Mouse (Mus musculus) CH12.LX (cell line): ENCODE data around the gene Ibsp. TPM values are rescaled to one million over a fixed set of nuclear protein-coding genes. Genes with fewer than 3 reads are reported as not detected.
A peak's percentile ranks its signal among the peaks of the same experiment; 100 is the strongest.

Source experiments
- DNase-seq: peaks from one replicate; pipeline ENCODE4 v3.0.0-alpha.2; 2013; ENCODE audit errors: extremely low read depth
- H3K27ac ChIP-seq: 2 replicates; pipeline ENCODE4 v1.5.1; 2012; ENCODE audit warnings: low read depth, mild to moderate bottlenecking, control low read depth, moderate library complexity; ENCODE audit not compliant: insufficient read depth
- H3K27me3 ChIP-seq: replicated peaks from 2 replicates; pipeline ENCODE3; 2012; ENCODE audit warnings: inconsistent platforms
- H3K36me3 ChIP-seq, 2 experiments: replicated peaks in 1 of 2; 2 replicates each; pipeline versions ENCODE3 to v1.6.1; 2012; ENCODE audit warnings: inconsistent platforms in 1 of 2, low read length in 1 of 2, mild to moderate bottlenecking in 1 of 2, mixed read lengths in 1 of 2, moderate library complexity in 1 of 2; ENCODE audit not compliant: control insufficient read depth in 1 of 2, insufficient read depth in 1 of 2
- H3K4me1 ChIP-seq, 2 experiments: 2 replicates each; pipeline ENCODE4 v1.6.1; 2012; ENCODE audit warnings: inconsistent platforms in 1 of 2, moderate library complexity in 1 of 2; ENCODE audit not compliant: insufficient read depth in 2 of 2, control insufficient read depth in 1 of 2
- H3K4me2 ChIP-seq: 2 replicates; pipeline ENCODE4 v1.6.1; 2012; ENCODE audit warnings: low read depth, mild to moderate bottlenecking, control low read depth; ENCODE audit not compliant: poor library complexity, insufficient read depth, severe bottlenecking
- H3K4me3 ChIP-seq, 3 experiments: fragments of 150-350 bp in 1 of 3; sonication (generic) in 1 of 3; replicated peaks in 1 of 3; 2 replicates each; pipeline versions ENCODE3 to v1.5.1; 2011 to 2012; ENCODE audit warnings: low read depth in 2 of 3, low read length in 2 of 3, mild to moderate bottlenecking in 2 of 3, moderate library complexity in 2 of 3, control low read depth in 1 of 3, improper control_type of control experiment in 1 of 3, inconsistent platforms in 1 of 3, mixed read lengths in 1 of 3; ENCODE audit not compliant: poor library complexity in 1 of 3
- H3K79me2 ChIP-seq: replicated peaks from 2 replicates; pipeline ENCODE4 v1.6.1; 2012; ENCODE audit warnings: mild to moderate bottlenecking, moderate library complexity; ENCODE audit not compliant: control insufficient read depth, poor library complexity, insufficient read depth, severe bottlenecking; ENCODE audit errors: extremely low read depth
- H3K9ac ChIP-seq: 2 replicates; pipeline ENCODE4 v1.6.1; 2012; ENCODE audit warnings: low read depth, mild to moderate bottlenecking, control low read depth, moderate library complexity; ENCODE audit not compliant: insufficient read depth
- H3K9me3 ChIP-seq: replicated peaks from 2 replicates; pipeline ENCODE3; 2012; ENCODE audit warnings: low read length, inconsistent platforms, mixed read lengths
- BHLHE40 ChIP-seq: IDR thresholded peaks from 2 replicates; pipeline ENCODE4 v1.6.1; 2011; ENCODE audit warnings: mild to moderate bottlenecking, low read depth, low read length, improper control_type of control experiment
- CHD1 ChIP-seq: IDR thresholded peaks from 2 replicates; pipeline ENCODE4 v1.6.1; 2012; ENCODE audit warnings: low read depth, low read length, improper control_type of control experiment, inconsistent platforms
- CHD2 ChIP-seq: IDR thresholded peaks from 2 replicates; pipeline ENCODE4 v1.6.1; 2011; ENCODE audit warnings: low read length, improper control_type of control experiment
- CTCF ChIP-seq, 2 experiments: IDR thresholded peaks in 1 of 2; conservative IDR thresholded peaks in 1 of 2; 2 replicates each; pipeline ENCODE4 v1.5.1; 2011 to 2012; ENCODE audit warnings: low read depth in 2 of 2, low read length in 2 of 2, improper control_type of control experiment in 1 of 2, inconsistent platforms in 1 of 2, mild to moderate bottlenecking in 1 of 2, moderate library complexity in 1 of 2
- E2F4 ChIP-seq: IDR thresholded peaks from 2 replicates; pipeline ENCODE4 v1.6.1; 2011; ENCODE audit warnings: low read depth, low read length, improper control_type of control experiment; ENCODE audit not compliant: insufficient replicate concordance
- ELF1 ChIP-seq: IDR thresholded peaks from 2 replicates; pipeline ENCODE4 v1.6.1; 2014; ENCODE audit warnings: low read depth, mild to moderate bottlenecking, inconsistent platforms, low read length, improper control_type of control experiment
- ETS1 ChIP-seq: conservative IDR thresholded peaks from 2 replicates; pipeline ENCODE4 v1.6.1; 2012; ENCODE audit warnings: low read depth, mild to moderate bottlenecking, inconsistent platforms, low read length, improper control_type of control experiment, moderate library complexity
- GABPA ChIP-seq: IDR thresholded peaks from 2 replicates; pipeline ENCODE4 v1.6.1; 2012; ENCODE audit warnings: low read depth, low read length, improper control_type of control experiment, inconsistent platforms; ENCODE audit not compliant: insufficient replicate concordance
- IRF4 ChIP-seq: IDR thresholded peaks from 2 replicates; pipeline ENCODE4 v1.6.1; 2014; ENCODE audit warnings: low read depth, mild to moderate bottlenecking, inconsistent platforms, low read length, improper control_type of control experiment
- JUN ChIP-seq: IDR thresholded peaks from 2 replicates; pipeline ENCODE4 v1.6.1; 2011; ENCODE audit warnings: low read depth, mild to moderate bottlenecking, low read length, improper control_type of control experiment, moderate library complexity; ENCODE audit not compliant: insufficient read depth
- JUND ChIP-seq: conservative IDR thresholded peaks from 2 replicates; pipeline ENCODE4 v1.6.1; 2011; ENCODE audit warnings: low read depth, low read length, improper control_type of control experiment
- MAX ChIP-seq: IDR thresholded peaks from 2 replicates; pipeline ENCODE4 v1.6.1; 2011; ENCODE audit warnings: low read length, improper control_type of control experiment
- MXI1 ChIP-seq: IDR thresholded peaks from 2 replicates; pipeline ENCODE4 v1.6.1; 2011; ENCODE audit warnings: mild to moderate bottlenecking, low read depth, low read length, improper control_type of control experiment
- MYC ChIP-seq: IDR thresholded peaks from 2 replicates; pipeline ENCODE4 v1.6.1; 2011; ENCODE audit warnings: low read depth, mild to moderate bottlenecking, improper control_type of control experiment, low read length
- NRF1 ChIP-seq: IDR thresholded peaks from 2 replicates; pipeline ENCODE4 v1.6.1; 2014; ENCODE audit warnings: low read depth, mild to moderate bottlenecking, inconsistent platforms, low read length, improper control_type of control experiment, moderate library complexity
- PAX5 ChIP-seq: IDR thresholded peaks from 2 replicates; pipeline ENCODE4 v1.6.1; 2012; ENCODE audit warnings: low read length, inconsistent platforms, mixed read lengths
- RAD21 ChIP-seq: IDR thresholded peaks from 2 replicates; pipeline ENCODE4 v1.6.1; 2011; ENCODE audit warnings: low read depth, mild to moderate bottlenecking, low read length, improper control_type of control experiment, moderate library complexity
- RCOR1 ChIP-seq: conservative IDR thresholded peaks from 2 replicates; pipeline ENCODE4 v1.6.1; 2012; ENCODE audit warnings: low read depth, mild to moderate bottlenecking, inconsistent platforms, low read length, improper control_type of control experiment
- SMC3 ChIP-seq: IDR thresholded peaks from 2 replicates; pipeline ENCODE4 v1.6.1; 2011; ENCODE audit warnings: low read depth, low read length, improper control_type of control experiment
- TBP ChIP-seq: conservative IDR thresholded peaks from 2 replicates; pipeline ENCODE4 v1.6.1; 2011; ENCODE audit warnings: low read depth, low read length, improper control_type of control experiment
- UBTF ChIP-seq: IDR thresholded peaks from 2 replicates; pipeline ENCODE4 v1.6.1; 2012; ENCODE audit warnings: low read depth, mild to moderate bottlenecking, inconsistent platforms, low read length, improper control_type of control experiment, moderate library complexity
- ZC3H11A ChIP-seq: IDR thresholded peaks from 2 replicates; pipeline ENCODE4 v1.6.1; 2012; ENCODE audit warnings: low read depth, mild to moderate bottlenecking, inconsistent platforms, low read length, improper control_type of control experiment
- ZKSCAN1 ChIP-seq: IDR thresholded peaks from 2 replicates; pipeline ENCODE4 v1.6.1; 2012; ENCODE audit warnings: low read depth, inconsistent platforms, low read length, improper control_type of control experiment, borderline replicate concordance
- ZMIZ1 ChIP-seq: IDR thresholded peaks from 2 replicates; pipeline ENCODE4 v1.6.1; 2012; ENCODE audit warnings: low read depth, mild to moderate bottlenecking, inconsistent platforms, low read length, improper control_type of control experiment
- ZNF384 ChIP-seq: IDR thresholded peaks from 2 replicates; pipeline ENCODE4 v1.6.1; 2012; ENCODE audit warnings: low read depth, low read length, improper control_type of control experiment, inconsistent platforms
- dilution Hi-C: fragments of 300-500 bp; cut with MboI; formaldehyde crosslinking; loops from 2 replicates; pipeline ENCODE4 v1.14.3; 2020; ENCODE audit warnings: low sequenced_read_pairs; ENCODE audit not compliant: extremely low pct_unique_long_range_greater_than_20kb, extremely low pct_ligation_motif_present
- in situ Hi-C: fragments of 300-500 bp; cut with MboI; formaldehyde crosslinking; loops from 3 replicates; pipeline ENCODE4 v1.14.3; 2019; ENCODE audit warnings: low sequenced_read_pairs, low pct_ligation_motif_present, low pct_unique_long_range_greater_than_20kb, mixed read lengths
- polyA plus RNA-seq: library from polyadenylated mRNA; unstranded; fragments of >175 nt; gene quantifications from 2 replicates; pipeline ENCODE4 v1.2.1, GENCODE M21; 2012; ENCODE audit warnings: low read depth; ENCODE audit not compliant: insufficient read length
- total RNA-seq, 2 experiments: library from RNA; depleted of rRNA; stranded (reverse); fragments of 300-350 nt in 1 of 2; fragments of >200 nt in 1 of 2; gene quantifications; 2 replicates each; pipeline ENCODE4 v1.2.3; 2012 to 2014

Ibsp gene
- total and polyA plus RNA-seq, 3 experiments: not detected

DNA sequence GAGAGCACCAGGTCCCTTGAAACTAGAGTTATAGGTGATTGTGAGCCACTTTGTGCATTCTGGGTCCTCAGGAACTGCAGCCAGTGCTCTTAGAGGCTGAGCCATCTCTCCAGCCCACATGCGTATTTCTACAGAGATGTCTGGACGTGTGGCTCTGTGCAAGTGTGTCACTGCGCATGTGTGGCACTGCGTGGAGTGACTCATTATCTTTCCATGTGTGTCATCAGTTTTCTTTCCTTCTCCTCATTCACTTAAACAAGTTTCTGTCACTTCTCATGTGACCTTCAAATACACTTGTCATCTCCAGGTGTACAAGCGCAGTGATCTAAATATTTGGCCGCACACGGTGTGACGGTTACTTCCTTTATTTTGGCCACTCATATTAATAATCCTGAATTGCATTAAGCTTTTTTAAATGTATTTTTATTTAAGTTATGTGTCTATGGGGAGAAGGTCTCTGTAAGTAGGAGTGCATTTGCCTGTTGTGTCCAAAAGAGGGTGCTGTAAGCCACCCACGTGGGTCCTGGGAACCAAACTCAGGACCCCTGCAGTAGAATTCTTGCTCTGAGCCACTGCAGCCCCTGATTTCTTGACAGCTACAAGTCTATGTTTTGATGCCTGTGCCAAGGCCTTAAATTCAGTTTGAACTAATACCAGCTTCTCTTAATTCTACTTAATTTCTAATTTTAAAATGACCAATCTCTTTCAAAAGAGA lies 45.7 kb downstream of the Ibsp start:
- Histone ChIP-seq H3K4me1 (peaks cover 3 to 10% of the 10 kb centered on the region in 2 experiments), H3K9me3 (no peaks in the 10 kb centered on the region), H3K36me3 (no peaks in the 10 kb centered on the region), H3K9ac (no peak overlapping the region), H3K27me3 (no peaks in the 10 kb centered on the region), H3K79me2 (no peaks in the 10 kb centered on the region), H3K4me3 (no peak overlapping the region), H3K27ac (no peak overlapping the region), H3K4me2 (no peak overlapping the region)
- dilution Hi-C loops: no loop called here
- DNase-seq: peak; percentile 27
- in situ Hi-C loops: loop anchor here (25.0 kb wide), 2 partner anchors 232 to 968 kb away; partner anchors contain the start of gene Sparcl1
- no peak for TF ChIP-seq BHLHE40
- no peak for TF ChIP-seq ZMIZ1
- TF ChIP-seq GABPA: no peak
- TF ChIP-seq ZC3H11A: no peak
- peak; percentile 41; the same call in 1 of the 2 replicates for TF ChIP-seq SMC3
- TF ChIP-seq E2F4: no peak
- no peak for TF ChIP-seq ETS1
- no peak for TF ChIP-seq ELF1
- TF ChIP-seq UBTF: no peak
- no peak for TF ChIP-seq PAX5
- no peak for TF ChIP-seq CHD2
- TF ChIP-seq MYC: 0 out of 2 replicates have a peak, but pooled peaks have one; percentile 28
- TF ChIP-seq RCOR1: no peak
- peak; percentile 20 to 61; a peak in 2 of 4 replicates for TF ChIP-seq CTCF (conservative IDR thresholded peaks at IDR 0.05 in 1 of 2, IDR thresholded peaks at IDR 0.05 in 1 of 2; ENCODE audit: low read depth in 2 of 2, low read length in 2 of 2)
- TF ChIP-seq MXI1: no peak
- TF ChIP-seq MAX: 0 out of 2 replicates have a peak, but pooled peaks have one; percentile 32
- no peak for TF ChIP-seq JUND
- TF ChIP-seq TBP: no peak
- peak; percentile 45 for TF ChIP-seq RAD21
- TF ChIP-seq JUN: no peak
- TF ChIP-seq CHD1: no peak
- no peak for TF ChIP-seq IRF4
- TF ChIP-seq ZKSCAN1: no peak
- peak; percentile 65 for TF ChIP-seq NRF1
- no peak for TF ChIP-seq ZNF384
